Mouse (Mus musculus) spleen, adult 2 months (tissue): ENCODE data around the gene Hmcn2. TPM values are rescaled to one million over a fixed set of nuclear protein-coding genes. Genes with fewer than 3 reads are reported as not detected.

Source experiments
- DNase-seq, 2 experiments: peaks; one replicate each; pipeline versions ENCODE4 v3.0.0 to v3.0.0-alpha.2; 2012 to 2021; ENCODE audit warnings: low spot score in 2 of 2, low read depth in 1 of 2
- H3K27ac ChIP-seq: fragments of 200-500 bp; 2 replicates; pipeline ENCODE4 v1.5.1; 2012; ENCODE audit warnings: low read length, inconsistent platforms; ENCODE audit not compliant: insufficient read depth
- H3K27me3 ChIP-seq: fragments of 200-500 bp; 2 replicates; pipeline ENCODE4 v1.6.1; 2012; ENCODE audit warnings: mild to moderate bottlenecking, moderate library complexity, low read length, inconsistent platforms; ENCODE audit not compliant: control insufficient read depth, insufficient read depth
- H3K36me3 ChIP-seq: fragments of 200-500 bp; 2 replicates; pipeline ENCODE4 v1.6.1; 2012; ENCODE audit warnings: mild to moderate bottlenecking, low read length, inconsistent platforms; ENCODE audit not compliant: control insufficient read depth, insufficient read depth
- H3K4me1 ChIP-seq: fragments of 200-500 bp; 2 replicates; pipeline ENCODE4 v1.6.1; 2011; ENCODE audit warnings: inconsistent platforms; ENCODE audit not compliant: control insufficient read depth, insufficient read depth, insufficient read length
- H3K4me3 ChIP-seq: fragments of 200-500 bp; 2 replicates; pipeline ENCODE4 v1.5.1; 2011; ENCODE audit warnings: mild to moderate bottlenecking, inconsistent platforms; ENCODE audit not compliant: insufficient read depth, insufficient read length; ENCODE audit errors: extremely low read depth
- CTCF ChIP-seq: fragments of 200-500 bp; IDR thresholded peaks from 2 replicates; pipeline ENCODE4 v1.5.1; 2011; ENCODE audit warnings: mild to moderate bottlenecking, inconsistent platforms; ENCODE audit not compliant: insufficient read depth, insufficient read length, insufficient replicate concordance; ENCODE audit errors: extremely low read depth
- POLR2A ChIP-seq: fragments of 200-500 bp; IDR thresholded peaks from 2 replicates; pipeline ENCODE4 v1.6.1; 2011; ENCODE audit warnings: low read depth, low read length, inconsistent platforms
- WGBS: fragments of 180-500 bp; shearing (Covaris S2); methylation state at CpG from one replicate; pipeline ENCODE4 v1.1.7; 2018; 5-methylcytosine and 5-hydroxymethylcytosine counted together
- polyA plus RNA-seq: library from polyadenylated mRNA; depleted of rRNA; stranded (reverse); fragments of >200 nt; gene quantifications from 2 replicates; pipeline ENCODE4 v1.2.3, GENCODE M21; 2012

Hmcn2 gene
- polyA plus RNA-seq, 1 experiment = 1.1 TPM

DNA sequence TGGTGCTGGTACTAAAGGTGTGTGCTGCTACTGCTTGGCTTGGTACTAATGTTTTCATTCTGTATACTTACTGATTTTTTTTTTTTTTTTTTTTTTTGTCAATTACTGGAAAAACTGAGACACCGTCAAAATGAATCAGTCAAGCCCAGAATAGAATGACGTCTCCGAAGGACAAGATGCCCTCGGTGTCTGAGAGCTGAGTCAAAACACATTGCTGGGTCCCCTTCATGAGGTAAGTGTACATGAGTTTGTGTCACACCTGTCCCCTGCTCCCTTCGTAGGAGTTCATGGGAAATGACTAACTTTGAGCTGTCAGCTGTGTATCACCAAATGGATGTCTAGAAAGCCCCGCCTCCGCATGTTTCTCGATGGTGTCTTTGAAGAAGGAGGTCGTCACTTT is 11.0 kb upstream of the Hmcn2 start:
- Histone ChIP-seq H3K4me1 (no peaks in the 10 kb centered on the region; the same call in 1 of the 2 replicates), H3K27ac (no peak overlapping the region), H3K36me3 (no peaks in the 10 kb centered on the region), H3K27me3 (no peaks in the 10 kb centered on the region), H3K4me3 (no peak overlapping the region)
- no peak for DNase-seq
- TF ChIP-seq CTCF (no peak), POLR2A (no peak)
- WGBS = 73% methylated on average over 9 of the region's 9 CpGs

DNA sequence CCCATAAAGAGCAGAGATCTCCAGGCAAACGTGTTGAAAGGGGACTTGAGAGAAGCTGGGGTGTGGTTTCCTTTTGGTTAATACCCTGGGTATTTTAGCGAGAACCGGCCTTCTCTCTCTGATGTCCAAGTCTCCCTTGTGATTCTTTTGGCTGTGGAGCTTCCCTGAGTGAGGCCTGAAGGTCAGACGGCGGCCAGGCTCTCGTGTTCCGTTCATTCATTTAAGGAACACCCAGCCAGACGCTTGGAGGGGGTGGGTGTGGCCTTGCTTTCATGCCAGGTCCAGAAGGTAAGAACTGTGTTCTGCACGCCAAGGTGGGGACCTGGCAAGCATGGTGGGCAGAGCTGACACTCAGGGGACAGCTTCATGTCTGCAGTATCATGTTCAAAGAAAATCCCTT is 10.0 kb upstream of the Hmcn2 start:
- Histone ChIP-seq H3K36me3 (no peaks in the 10 kb centered on the region), H3K4me3 (no peak overlapping the region), H3K27me3 (no peaks in the 10 kb centered on the region), H3K27ac (no peak overlapping the region), H3K4me1 (no peaks in the 10 kb centered on the region)
- 63% methylated on average over 9 of the region's 9 CpGs for WGBS
- DNase-seq = no peak
- TF ChIP-seq POLR2A (no peak), CTCF (no peak)

DNA sequence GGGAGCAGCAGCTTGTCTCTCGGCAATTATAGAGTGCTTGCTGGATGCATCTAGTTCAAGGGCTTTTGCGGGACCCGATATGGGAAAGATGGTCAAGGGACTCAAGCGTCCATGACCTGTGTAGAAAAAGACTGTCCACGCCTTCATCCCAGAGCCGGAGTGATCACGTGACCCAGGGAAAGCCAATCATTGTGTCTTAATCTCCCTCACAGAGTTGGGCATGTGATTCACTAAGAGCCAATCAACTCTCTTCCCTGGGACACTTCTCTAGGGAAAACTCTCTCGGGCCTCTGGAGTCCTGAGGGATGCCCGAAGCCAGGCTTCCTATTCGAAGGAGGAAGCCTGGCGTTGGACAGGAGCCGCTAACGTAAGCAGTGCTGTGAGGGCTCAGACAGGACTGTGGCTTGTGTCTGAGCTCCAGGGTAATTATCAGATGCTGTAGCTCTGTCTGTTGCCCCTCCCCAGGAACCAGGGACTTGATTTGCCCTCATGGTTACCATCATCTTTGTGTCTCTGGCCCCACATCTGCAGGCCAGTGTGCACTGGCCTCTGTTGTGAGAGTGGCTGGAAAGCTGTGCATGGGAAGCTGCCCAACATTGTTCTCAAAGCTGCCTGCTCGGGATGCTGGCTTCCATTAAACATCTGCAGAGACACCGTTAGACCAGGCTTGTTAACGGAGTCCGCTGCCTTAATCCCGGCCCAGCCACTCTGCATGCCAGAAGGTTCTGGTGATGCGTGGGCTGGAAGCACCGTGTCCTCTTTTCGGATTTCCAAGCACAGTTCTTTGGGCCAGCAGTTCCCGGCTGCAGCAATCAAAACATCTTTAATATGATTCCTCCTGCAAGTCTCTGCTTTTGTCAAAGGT is 9.2 kb upstream of the Hmcn2 start:
- no peak for DNase-seq
- 90% methylated on average over 22 of the region's 22 CpGs for WGBS
- Histone ChIP-seq H3K27me3 (no peaks in the 10 kb centered on the region), H3K36me3 (no peaks in the 10 kb centered on the region), H3K4me1 (no peaks in the 10 kb centered on the region), H3K4me3 (no peak overlapping the region), H3K27ac (no peak overlapping the region)
- TF ChIP-seq POLR2A = no peak
- TF ChIP-seq CTCF = no peak

DNA sequence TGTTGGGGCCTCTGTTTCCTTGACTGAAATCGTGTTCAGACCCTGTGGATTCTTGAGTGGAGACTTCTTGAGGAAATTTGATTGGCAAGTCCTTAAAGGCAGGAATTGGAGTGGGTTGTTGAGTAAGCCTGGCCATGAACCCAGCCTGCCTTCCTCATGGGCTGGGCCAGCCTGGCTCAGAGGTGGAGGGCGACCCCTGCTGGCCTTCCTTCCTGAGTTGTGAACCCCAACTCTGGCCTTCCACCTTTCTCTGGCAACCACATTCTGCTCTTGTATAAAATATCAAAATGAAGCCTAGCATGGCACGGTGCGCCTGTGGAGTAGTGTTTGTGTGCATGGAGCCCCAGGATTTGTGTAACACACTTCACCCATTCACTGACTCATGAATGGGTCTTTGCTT is 8.5 kb upstream of the Hmcn2 start:
- no peak overlapping the region for H3K27ac ChIP-seq
- DNase-seq = peak in 1 of 2 experiments; percentile 30
- H3K4me3 ChIP-seq = no peak overlapping the region
- 46% methylated on average over 4 of the region's 4 CpGs for WGBS
- no peaks in the 10 kb centered on the region for H3K36me3 ChIP-seq
- TF ChIP-seq POLR2A = no peak
- peak; percentile 58; the same call in 1 of the 2 replicates for TF ChIP-seq CTCF
- H3K4me1 ChIP-seq = no peaks in the 10 kb centered on the region
- no peaks in the 10 kb centered on the region for H3K27me3 ChIP-seq

DNA sequence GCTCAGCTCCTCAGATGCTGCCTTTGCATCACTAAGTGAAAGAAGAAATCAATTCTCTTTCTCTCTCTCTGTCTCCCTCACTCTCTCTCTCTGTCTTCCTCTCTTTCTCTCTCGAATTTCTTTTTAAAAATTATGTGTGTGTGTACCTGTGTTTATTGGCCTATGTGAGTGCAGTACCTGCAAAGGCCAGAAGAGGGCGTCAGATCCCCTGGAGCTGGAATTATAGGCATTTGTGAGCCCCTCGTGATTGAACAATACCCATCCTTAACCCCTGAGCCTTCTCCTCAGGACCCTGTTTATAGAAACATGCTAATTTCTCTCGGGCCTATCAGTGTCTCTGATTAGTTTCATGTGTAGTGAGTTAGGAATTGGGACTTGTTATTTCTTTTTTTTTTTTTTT is 6.0 kb upstream of the Hmcn2 start:
- no peaks in the 10 kb centered on the region for H3K36me3 ChIP-seq
- no peak for DNase-seq
- H3K27ac ChIP-seq = no peak overlapping the region
- no peak overlapping the region for H3K4me3 ChIP-seq
- TF ChIP-seq POLR2A = no peak
- no peak for TF ChIP-seq CTCF
- H3K27me3 ChIP-seq = no peaks in the 10 kb centered on the region
- 63% methylated on average over 4 of the region's 4 CpGs for WGBS
- no peaks in the 10 kb centered on the region for H3K4me1 ChIP-seq

DNA sequence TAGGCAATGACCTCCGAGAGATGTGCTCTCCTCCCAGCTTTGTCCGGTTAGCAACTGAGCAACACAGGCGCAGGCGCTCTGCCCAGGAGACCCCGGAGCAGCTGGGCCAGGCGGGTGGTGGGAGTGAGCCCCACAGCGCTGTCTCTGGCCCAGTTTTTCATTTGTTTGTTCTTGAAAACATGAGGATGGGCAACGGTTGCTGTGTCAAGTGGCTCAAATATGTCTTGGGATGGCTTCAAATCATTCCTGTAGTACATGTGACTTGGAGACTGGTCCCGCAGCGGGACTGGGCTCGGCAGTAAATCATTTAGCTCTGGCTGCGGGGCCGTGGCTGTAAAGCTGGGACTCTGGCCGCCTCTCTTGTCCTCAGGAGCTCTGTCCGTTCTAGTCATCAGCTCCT is 4.7 kb upstream of the Hmcn2 start:
- TF ChIP-seq POLR2A (no peak), CTCF (no peak)
- Histone ChIP-seq H3K4me3 (no peak overlapping the region), H3K27ac (no peak overlapping the region), H3K36me3 (no peaks in the 10 kb centered on the region), H3K27me3 (peaks cover 4% of the 10 kb centered on the region), H3K4me1 (no peaks in the 10 kb centered on the region)
- DNase-seq = no peak
- 67% methylated on average over 15 of the region's 15 CpGs for WGBS

DNA sequence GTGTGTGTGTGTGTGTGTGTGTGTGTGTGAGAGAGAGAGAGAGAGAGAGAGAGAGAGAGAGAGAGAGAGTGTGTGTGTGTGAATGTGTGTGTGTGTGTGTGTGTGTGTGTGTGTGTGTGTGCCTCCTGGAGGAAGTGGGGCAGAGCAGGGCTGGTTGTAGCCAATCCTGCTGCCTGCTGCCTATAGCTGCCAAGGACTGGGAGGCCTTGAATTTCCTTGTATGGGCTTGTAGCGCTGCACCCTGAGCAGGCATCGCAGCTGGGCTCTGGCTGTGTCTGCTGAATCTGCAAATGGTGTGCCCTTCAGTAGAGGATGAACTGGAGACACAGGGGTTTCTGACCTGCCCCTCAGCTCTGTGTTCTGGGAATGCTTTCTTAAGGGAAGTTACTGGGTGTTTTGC is 3.9 kb downstream of the Hmcn2 start:
- Histone ChIP-seq H3K36me3 (no peaks in the 10 kb centered on the region), H3K4me1 (no peaks in the 10 kb centered on the region), H3K27ac (no peak overlapping the region), H3K27me3 (peaks cover 5% of the 10 kb centered on the region), H3K4me3 (no peak overlapping the region)
- 15% methylated on average over 2 of the region's 2 CpGs for WGBS
- DNase-seq = no peak
- TF ChIP-seq POLR2A (no peak), CTCF (no peak)
